Comparison of ENCODE assay signal across 12 mouse cellular contexts in the genomic region with DNA sequence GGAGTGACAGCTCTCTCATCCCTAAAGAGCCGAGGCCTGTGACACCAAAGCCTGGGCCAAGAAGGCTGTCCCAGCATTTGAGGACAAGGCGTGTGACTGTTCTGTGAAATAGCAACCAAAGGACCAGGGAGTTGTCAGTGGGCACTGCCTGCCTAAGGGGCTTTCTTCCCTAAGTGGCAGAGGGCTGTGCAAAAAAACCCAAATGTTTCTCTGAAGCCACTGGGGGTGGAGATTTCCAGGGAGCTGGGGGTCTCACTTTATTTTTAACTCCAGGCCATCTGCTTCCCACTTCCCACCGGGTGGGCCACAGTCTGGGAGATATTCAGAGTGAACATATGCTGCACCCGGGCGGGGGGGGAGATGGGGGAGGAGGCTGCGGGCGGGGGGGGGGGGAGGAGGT.
DNase-seq lines count a peak whose midpoint lies in the region; ATAC-seq lines count a peak whose summit lies in the region.
"Had no signal": no experiment of that assay in that cellular context is flagged by ENCODE, and none has a peak within 500 bp of the region (broad histone marks: within the 10 kb centered on the region; RNA-seq: fewer than 3 reads in every experiment).

No protein-coding gene starts in this region.

- H3K9ac ChIP-seq in neural tube, embryonic 11.5 days (ENCODE audit: low read length): no peak overlapping the region
- no peak overlapping the region for H3K9ac ChIP-seq in forebrain, embryonic 14.5 days (ENCODE audit: low read length)
- H3K9ac ChIP-seq in neural tube, embryonic 13.5 days: no peak overlapping the region

- H3K4me1 ChIP-seq in neural tube, embryonic 11.5 days (ENCODE audit: control insufficient read depth, insufficient read depth, low read length): peaks cover 2% of the 10 kb centered on the region; the same call in 1 of the 2 replicates
- H3K4me1 ChIP-seq in forebrain, embryonic 14.5 days (ENCODE audit: control insufficient read depth, insufficient read depth, low read length): peaks cover 17% of the 10 kb centered on the region; the same call in 1 of the 2 replicates
- peaks cover 34% of the 10 kb centered on the region for H3K4me1 ChIP-seq in neural tube, embryonic 13.5 days (replicated peaks)

- H3K36me3 ChIP-seq in neural tube, embryonic 11.5 days (ENCODE audit: control insufficient read depth, insufficient read depth, low read length): no peaks in the 10 kb centered on the region
- H3K36me3 ChIP-seq in forebrain, embryonic 14.5 days (ENCODE audit: control insufficient read depth, insufficient read depth, low read length): no peaks in the 10 kb centered on the region
- no peaks in the 10 kb centered on the region for H3K36me3 ChIP-seq in neural tube, embryonic 13.5 days

- no peaks in the 10 kb centered on the region for H3K27me3 ChIP-seq in neural tube, embryonic 11.5 days (ENCODE audit: control insufficient read depth, insufficient read depth, low read length)
- no peaks in the 10 kb centered on the region for H3K27me3 ChIP-seq in forebrain, embryonic 14.5 days (replicated peaks; ENCODE audit: control insufficient read depth, insufficient read depth, low read length)
- no peaks in the 10 kb centered on the region for H3K27me3 ChIP-seq in neural tube, embryonic 13.5 days

- peak; percentile 22 for DNase-seq in neural tube, embryonic 11.5 days (ENCODE audit: low spot score)
- no peak for DNase-seq in neural tube, embryonic 10.5 days (ENCODE audit: extremely low spot score, low spot score)
- peak; percentile 86 for DNase-seq in cerebellum, adult 9-10 months
- DNase-seq in forebrain, embryonic 14.5 days (ENCODE audit: low spot score): peak; percentile 81
- no peak for DNase-seq in adrenal gland, postnatal 14 days
- DNase-seq in layer of hippocampus, postnatal 25 days (ENCODE audit: extremely low spot score in 1 of 2, low spot score in 1 of 2): no peak
- DNase-seq in layer of hippocampus, adult 9-10 months (ENCODE audit: low spot score): no peak
- DNase-seq: gastrocnemius, postnatal 14 days; kidney, adult 11 months; lung, adult 2 months; thymus, adult 18-20 months had no signal

- WGBS in neural tube, embryonic 11.5 days: 41% methylated on average over 3 of the region's 7 CpGs
- WGBS in forebrain, embryonic 14.5 days: 31% methylated on average over 5 of the region's 7 CpGs
- WGBS in neural tube, embryonic 13.5 days: 38% methylated on average over 5 of the region's 7 CpGs

- H3K9me3 ChIP-seq in neural tube, embryonic 11.5 days (ENCODE audit: control insufficient read depth, low read length): no peaks in the 10 kb centered on the region
- H3K9me3 ChIP-seq in forebrain, embryonic 14.5 days (replicated peaks; ENCODE audit: control insufficient read depth, low read length): no peaks in the 10 kb centered on the region
- no peaks in the 10 kb centered on the region for H3K9me3 ChIP-seq in neural tube, embryonic 13.5 days

- no peak overlapping the region for H3K4me2 ChIP-seq in neural tube, embryonic 11.5 days (ENCODE audit: low read depth)
- no peak overlapping the region for H3K4me2 ChIP-seq in forebrain, embryonic 14.5 days (ENCODE audit: low read length)
- no peak overlapping the region for H3K4me2 ChIP-seq in neural tube, embryonic 13.5 days

- H3K4me3 ChIP-seq in neural tube, embryonic 11.5 days (ENCODE audit: low read depth, low read length): no peak overlapping the region
- no peak overlapping the region for H3K4me3 ChIP-seq in forebrain, embryonic 14.5 days (ENCODE audit: low read depth, low read length)
- no peak overlapping the region for H3K4me3 ChIP-seq in neural tube, embryonic 13.5 days

- no peak for ATAC-seq in neural tube, embryonic 11.5 days (ENCODE audit: insufficient read depth, low FRiP score, low TSS enrichment)
- peak; percentile 78 for ATAC-seq in forebrain, embryonic 14.5 days
- no peak; the same call in 1 of the 2 replicates for ATAC-seq in neural tube, embryonic 13.5 days (ENCODE audit: low read depth)

- H3K27ac ChIP-seq in neural tube, embryonic 11.5 days (ENCODE audit: low read depth, low read length): no peak overlapping the region
- H3K27ac ChIP-seq in forebrain, embryonic 14.5 days (ENCODE audit: low read depth, low read length): peak overlapping the region; percentile 77; the same call in 1 of the 2 replicates
- H3K27ac ChIP-seq in neural tube, embryonic 13.5 days (replicated peaks): peak overlapping the region; percentile 71

Comparison
In these comparisons a context has a peak if more than half of its experiments do, and no peak if none do; other contexts are left out.
1. DNase-seq: peak in neural tube, embryonic 11.5 days (single experiment), cerebellum, adult 9-10 months (single experiment) and forebrain, embryonic 14.5 days (single experiment); none in neural tube, embryonic 10.5 days (single experiment), adrenal gland, postnatal 14 days (single experiment), layer of hippocampus, postnatal 25 days (0 of 2) and layer of hippocampus, adult 9-10 months (single experiment).